Mouse (Mus musculus) embryonic fibroblast, embryonic 13.5 days (primary cell): ENCODE data around the gene Rgs16.

Experiments
- CTCF ChIP-seq: IDR thresholded peaks from 2 replicates; pipeline ENCODE4 v1.5.1; 2011; ENCODE audit warnings: mild to moderate bottlenecking, control low read depth, low read length, moderate library complexity, borderline replicate concordance; ENCODE audit not compliant: insufficient read depth
- POLR2A ChIP-seq: IDR thresholded peaks from 2 replicates; pipeline ENCODE4 v1.6.1; 2011; ENCODE audit warnings: low read depth, mild to moderate bottlenecking, control low read depth, low read length, moderate library complexity

GRCm38 (mm10) chr1:153736096-153736495 is 4.1 kb upstream of the Rgs16 start:
- TF ChIP-seq CTCF (no peak), POLR2A (no peak)
